Mouse (Mus musculus): ENCODE results near the gene Vti1a.

Gene Vti1a

DNA sequence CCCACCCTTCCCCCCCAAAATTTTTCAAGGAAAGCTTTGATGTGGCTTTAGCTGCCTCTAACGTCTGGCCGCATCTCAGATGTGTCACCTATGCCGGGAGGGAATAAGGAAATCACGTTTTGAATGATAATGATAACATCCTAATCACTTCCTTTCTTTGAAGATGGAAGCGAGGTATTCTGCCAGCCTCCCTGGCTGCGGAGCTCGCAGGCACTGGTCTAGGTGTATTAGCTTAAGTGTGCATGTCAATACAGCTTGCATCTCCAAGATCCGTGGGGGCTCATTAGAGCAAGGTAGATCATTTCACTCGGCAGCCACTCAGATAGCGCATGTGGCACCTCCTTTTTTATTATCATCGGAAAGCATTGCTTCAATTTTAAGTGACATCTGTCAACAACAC, 74.2 kb downstream of the Vti1a start:
- no peaks in the 10 kb centered on the region for H3K27me3 ChIP-seq (ENCODE audit: insufficient read depth, low read length)
- H3K36me3 ChIP-seq (ENCODE audit: insufficient read depth, low read length) = no peaks in the 10 kb centered on the region
- TF ChIP-seq CTCF (conservative IDR thresholded peaks at IDR 0.05; ENCODE audit: low read length) (no peak), POU5F1 (IDR thresholded peaks at IDR 0.05; ENCODE audit: borderline replicate concordance, low read length) (no peak), NANOG (IDR thresholded peaks at IDR 0.05; ENCODE audit: borderline replicate concordance, low read length) (no peak)
- 0 out of 2 replicates have a peak, but pooled peaks cover under 1% of the 10 kb centered on the region for H3K4me1 ChIP-seq (replicated peaks; ENCODE audit: low read depth, low read length)
- no peak overlapping the region for H3K4me3 ChIP-seq (replicated peaks; ENCODE audit: low read length)
- H3K9me3 ChIP-seq (ENCODE audit: low read length) = no peaks in the 10 kb centered on the region

DNA sequence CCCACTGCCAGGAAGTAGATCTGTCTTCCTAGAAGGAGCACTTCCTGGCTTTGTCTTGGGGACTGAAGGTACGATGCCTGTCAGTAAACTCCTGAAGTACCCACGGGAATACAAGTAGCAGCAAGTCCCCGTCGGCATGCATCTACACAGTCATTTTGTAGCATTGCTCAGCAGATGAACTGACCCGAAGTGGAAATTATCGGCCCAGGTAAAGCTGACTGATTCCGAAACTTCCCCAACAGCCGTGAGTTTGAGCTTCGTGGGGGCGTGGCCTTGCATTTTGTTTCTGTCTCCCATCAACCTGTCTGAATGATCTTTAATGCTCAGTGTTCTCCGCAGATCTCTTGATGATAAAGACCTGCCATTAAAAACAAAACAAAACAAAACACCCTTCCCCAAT, 85.5 kb downstream of the Vti1a start:
- Histone ChIP-seq H3K4me3 (replicated peaks; ENCODE audit: low read length) (no peak overlapping the region), H3K27me3 (ENCODE audit: insufficient read depth, low read length) (no peaks in the 10 kb centered on the region), H3K36me3 (ENCODE audit: insufficient read depth, low read length) (no peaks in the 10 kb centered on the region), H3K4me1 (replicated peaks; ENCODE audit: low read depth, low read length) (no peaks in the 10 kb centered on the region), H3K9me3 (ENCODE audit: low read length) (no peaks in the 10 kb centered on the region)
- TF ChIP-seq CTCF (conservative IDR thresholded peaks at IDR 0.05; ENCODE audit: low read length) (no peak), POU5F1 (IDR thresholded peaks at IDR 0.05; ENCODE audit: borderline replicate concordance, low read length) (no peak), NANOG (IDR thresholded peaks at IDR 0.05; ENCODE audit: borderline replicate concordance, low read length) (no peak)

DNA sequence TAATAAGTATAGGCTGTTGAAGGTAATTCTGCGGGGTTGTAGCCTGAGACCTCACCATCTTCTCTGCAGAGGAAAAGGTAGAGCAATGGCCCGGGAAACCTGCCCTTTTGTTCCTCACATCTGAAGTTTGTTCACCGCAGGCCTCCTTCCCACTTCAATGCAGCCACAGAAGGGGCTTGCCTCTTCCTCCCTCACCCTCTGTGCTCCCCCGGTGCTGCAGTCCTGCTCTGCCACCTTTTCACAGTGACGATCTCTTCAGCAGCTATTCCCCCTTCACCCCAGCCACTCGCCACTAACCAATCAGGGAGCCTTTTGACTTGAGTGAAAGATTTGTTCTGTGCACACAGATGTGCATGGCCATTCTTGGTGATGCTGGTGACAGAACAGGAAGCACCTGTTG, 92.4 kb downstream of the Vti1a start:
- Histone ChIP-seq H3K9me3 (ENCODE audit: low read length) (no peaks in the 10 kb centered on the region), H3K27me3 (ENCODE audit: insufficient read depth, low read length) (no peaks in the 10 kb centered on the region), H3K36me3 (ENCODE audit: insufficient read depth, low read length) (no peaks in the 10 kb centered on the region), H3K4me1 (replicated peaks; ENCODE audit: low read depth, low read length) (no peaks in the 10 kb centered on the region), H3K4me3 (replicated peaks; ENCODE audit: low read length) (no peak overlapping the region)
- TF ChIP-seq NANOG (IDR thresholded peaks at IDR 0.05; ENCODE audit: borderline replicate concordance, low read length) (no peak), POU5F1 (IDR thresholded peaks at IDR 0.05; ENCODE audit: borderline replicate concordance, low read length) (no peak), CTCF (conservative IDR thresholded peaks at IDR 0.05; ENCODE audit: low read length) (no peak)

DNA sequence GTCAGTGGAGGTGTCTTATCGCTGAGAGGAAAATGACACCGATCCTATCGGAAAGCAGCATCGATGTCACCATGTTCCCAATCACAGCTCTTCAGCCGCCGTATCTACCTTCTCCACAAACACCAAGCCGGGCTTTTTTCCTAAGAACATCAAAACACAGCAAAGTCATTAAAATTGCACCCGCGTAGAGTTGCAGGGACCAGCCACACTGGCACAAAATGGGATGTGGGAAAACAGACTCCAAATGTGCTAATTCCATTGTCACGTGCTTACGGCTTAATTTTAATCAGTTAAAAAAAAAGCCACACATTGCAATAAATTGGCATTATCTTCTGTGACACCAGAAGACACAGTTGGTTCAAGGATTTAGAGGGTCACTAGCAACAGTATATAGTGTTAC, 95.3 kb downstream of the Vti1a start:
- TF ChIP-seq CTCF (conservative IDR thresholded peaks at IDR 0.05; ENCODE audit: low read length) (no peak), POU5F1 (IDR thresholded peaks at IDR 0.05; ENCODE audit: borderline replicate concordance, low read length) (no peak), NANOG (IDR thresholded peaks at IDR 0.05; ENCODE audit: borderline replicate concordance, low read length) (no peak)
- Histone ChIP-seq H3K4me3 (replicated peaks; ENCODE audit: low read length) (no peak overlapping the region), H3K4me1 (replicated peaks; ENCODE audit: low read depth, low read length) (no peaks in the 10 kb centered on the region)

DNA sequence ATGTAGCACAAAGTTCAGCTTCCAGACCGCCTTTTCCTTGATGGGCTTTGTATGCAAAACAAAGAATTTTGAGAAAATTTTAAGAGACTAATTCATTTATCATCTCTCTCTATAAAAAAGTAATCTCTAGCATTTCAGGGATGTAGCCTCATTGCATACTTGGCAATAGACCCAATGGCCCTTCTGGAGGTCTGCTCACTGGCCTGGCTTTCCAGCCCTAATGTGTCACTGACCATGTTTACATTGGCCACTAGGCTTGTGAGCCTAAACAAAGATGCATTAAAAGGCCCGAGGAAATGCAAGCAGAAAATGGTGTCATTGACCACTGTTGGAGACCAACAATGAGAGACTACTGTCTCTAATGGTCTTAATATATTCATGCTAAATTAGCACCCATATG, 95.8 kb downstream of the Vti1a start:
- Histone ChIP-seq H3K4me3 (replicated peaks; ENCODE audit: low read length) (no peak overlapping the region), H3K36me3 (ENCODE audit: insufficient read depth, low read length) (no peaks in the 10 kb centered on the region), H3K4me1 (replicated peaks; ENCODE audit: low read depth, low read length) (no peaks in the 10 kb centered on the region), H3K27me3 (ENCODE audit: insufficient read depth, low read length) (no peaks in the 10 kb centered on the region), H3K9me3 (ENCODE audit: low read length) (peaks cover 3% of the 10 kb centered on the region; the same call in 1 of the 2 replicates)
- no peak for TF ChIP-seq NANOG (IDR thresholded peaks at IDR 0.05; ENCODE audit: borderline replicate concordance, low read length)
- TF ChIP-seq CTCF (conservative IDR thresholded peaks at IDR 0.05; ENCODE audit: low read length) = no peak
- no peak for TF ChIP-seq POU5F1 (IDR thresholded peaks at IDR 0.05; ENCODE audit: borderline replicate concordance, low read length)

More for the DNA sequence above, 95.3 kb downstream of the Vti1a start:
- no peaks in the 10 kb centered on the region for H3K36me3 ChIP-seq (ENCODE audit: insufficient read depth, low read length)
- H3K9me3 ChIP-seq (ENCODE audit: low read length) = peaks cover 3% of the 10 kb centered on the region; the same call in 1 of the 2 replicates
- H3K27me3 ChIP-seq (ENCODE audit: insufficient read depth, low read length) = no peaks in the 10 kb centered on the region

DNA sequence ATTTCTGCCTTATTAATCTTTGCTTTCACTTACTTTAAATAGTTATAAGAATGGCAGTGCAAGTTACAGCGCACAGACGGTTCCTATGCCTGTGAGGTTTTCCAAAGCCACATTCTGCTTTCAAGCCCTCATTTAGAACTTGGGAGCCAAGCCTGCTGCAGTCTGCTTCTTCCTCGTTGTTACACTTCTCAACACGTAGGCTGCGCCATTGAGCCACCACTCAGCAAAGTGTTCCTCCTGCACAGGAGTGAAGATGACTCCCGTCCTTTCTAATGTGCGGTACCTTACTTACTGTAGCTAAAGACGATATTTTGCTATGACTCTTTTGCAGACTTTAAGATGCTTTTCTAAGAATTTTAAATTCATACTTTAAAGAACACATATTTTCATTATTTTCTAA, 98.0 kb downstream of the Vti1a start:
- Histone ChIP-seq H3K4me3 (replicated peaks; ENCODE audit: low read length) (no peak overlapping the region), H3K9me3 (ENCODE audit: low read length) (peaks cover 3% of the 10 kb centered on the region; the same call in 1 of the 2 replicates), H3K4me1 (replicated peaks; ENCODE audit: low read depth, low read length) (peaks cover 17% of the 10 kb centered on the region), H3K36me3 (ENCODE audit: insufficient read depth, low read length) (no peaks in the 10 kb centered on the region), H3K27me3 (ENCODE audit: insufficient read depth, low read length) (no peaks in the 10 kb centered on the region)
- TF ChIP-seq CTCF (conservative IDR thresholded peaks at IDR 0.05; ENCODE audit: low read length) (peak; percentile 30), NANOG (IDR thresholded peaks at IDR 0.05; ENCODE audit: borderline replicate concordance, low read length) (no peak)

DNA sequence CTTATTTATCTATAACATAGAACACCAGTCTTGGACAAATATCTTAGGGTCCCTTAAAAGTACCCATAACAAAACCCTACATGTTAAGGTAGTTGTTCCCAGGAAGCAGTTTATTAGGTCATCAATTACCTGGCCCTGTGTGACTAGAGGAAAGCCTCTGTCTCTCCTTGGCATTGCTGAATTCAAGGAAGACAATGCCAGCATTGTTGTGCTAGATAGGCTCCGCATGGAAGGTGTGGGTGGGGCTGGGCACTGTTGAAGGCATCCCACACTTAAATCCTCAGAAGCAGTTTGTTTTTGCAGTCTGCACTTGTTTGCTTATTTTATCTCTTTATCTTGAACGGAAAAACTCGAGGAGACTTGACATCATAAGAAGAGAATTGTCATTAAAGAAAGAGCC, 102.7 kb downstream of the Vti1a start:
- Histone ChIP-seq H3K9me3 (ENCODE audit: low read length) (peaks cover 3% of the 10 kb centered on the region; the same call in 1 of the 2 replicates), H3K27me3 (ENCODE audit: insufficient read depth, low read length) (no peaks in the 10 kb centered on the region), H3K4me1 (replicated peaks; ENCODE audit: low read depth, low read length) (peaks cover 39% of the 10 kb centered on the region), H3K4me3 (replicated peaks; ENCODE audit: low read length) (no peak overlapping the region), H3K36me3 (ENCODE audit: insufficient read depth, low read length) (no peaks in the 10 kb centered on the region)
- TF ChIP-seq CTCF (conservative IDR thresholded peaks at IDR 0.05; ENCODE audit: low read length) = no peak
- TF ChIP-seq NANOG (IDR thresholded peaks at IDR 0.05; ENCODE audit: borderline replicate concordance, low read length) = peak; percentile 28; the same call in 1 of the 2 replicates

DNA sequence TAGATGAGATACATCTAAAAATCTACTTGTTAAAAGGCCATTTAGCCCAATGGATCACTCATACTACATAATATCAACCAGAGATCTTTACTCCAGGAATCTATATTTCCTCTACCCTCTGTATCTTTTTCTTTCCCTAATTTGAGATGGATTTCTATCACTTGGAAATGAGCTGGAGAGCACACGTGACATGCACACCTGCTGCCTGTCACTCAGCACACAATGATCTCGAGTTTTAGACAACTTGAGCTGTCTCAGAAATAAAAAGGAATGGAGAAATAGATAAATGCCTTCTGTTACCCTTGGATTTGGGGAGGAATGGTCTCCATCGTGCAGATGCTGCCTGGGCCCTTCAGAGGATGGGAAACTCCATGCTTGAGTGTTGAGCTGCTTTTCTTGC, 103.9 kb downstream of the Vti1a start:
- no peak overlapping the region for H3K4me3 ChIP-seq (replicated peaks; ENCODE audit: low read length)
- H3K36me3 ChIP-seq (ENCODE audit: insufficient read depth, low read length) = no peaks in the 10 kb centered on the region
- no peaks in the 10 kb centered on the region for H3K9me3 ChIP-seq (ENCODE audit: low read length)
- peaks cover 39% of the 10 kb centered on the region for H3K4me1 ChIP-seq (replicated peaks; ENCODE audit: low read depth, low read length)
- TF ChIP-seq CTCF (conservative IDR thresholded peaks at IDR 0.05; ENCODE audit: low read length) = no peak
- TF ChIP-seq POU5F1 (IDR thresholded peaks at IDR 0.05; ENCODE audit: borderline replicate concordance, low read length) = no peak
- no peak for TF ChIP-seq NANOG (IDR thresholded peaks at IDR 0.05; ENCODE audit: borderline replicate concordance, low read length)
- H3K27me3 ChIP-seq (ENCODE audit: insufficient read depth, low read length) = no peaks in the 10 kb centered on the region

DNA sequence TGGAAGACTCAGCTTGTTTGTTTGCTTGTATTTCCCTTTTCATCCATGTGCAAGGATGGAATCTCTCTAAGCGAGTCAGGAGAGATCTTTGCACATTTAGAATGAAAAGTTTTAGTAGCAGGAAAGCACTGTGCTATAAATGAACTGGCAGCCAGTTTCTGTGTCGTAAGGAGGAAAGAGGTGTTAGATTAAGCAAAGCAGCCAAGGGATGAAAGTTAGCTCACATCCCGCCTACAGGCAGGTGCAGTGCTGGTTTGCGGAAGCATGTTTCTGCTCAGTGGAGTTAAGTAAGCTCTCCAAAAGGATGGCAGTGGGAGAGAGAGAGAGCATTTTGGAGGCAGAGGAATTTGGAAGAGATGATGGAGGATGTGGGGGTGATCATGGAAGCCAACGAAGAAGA, 105.7 kb downstream of the Vti1a start:
- H3K4me3 ChIP-seq (replicated peaks; ENCODE audit: low read length) = peak overlapping the region; percentile 29; the same call in 1 of the 2 replicates
- H3K4me1 ChIP-seq (replicated peaks; ENCODE audit: low read depth, low read length) = peaks cover 39% of the 10 kb centered on the region
- no peaks in the 10 kb centered on the region for H3K27me3 ChIP-seq (ENCODE audit: insufficient read depth, low read length)
- TF ChIP-seq POU5F1 (IDR thresholded peaks at IDR 0.05; ENCODE audit: borderline replicate concordance, low read length) (no peak), NANOG (IDR thresholded peaks at IDR 0.05; ENCODE audit: borderline replicate concordance, low read length) (no peak), CTCF (conservative IDR thresholded peaks at IDR 0.05; ENCODE audit: low read length) (no peak)
- no peaks in the 10 kb centered on the region for H3K9me3 ChIP-seq (ENCODE audit: low read length)
- no peaks in the 10 kb centered on the region for H3K36me3 ChIP-seq (ENCODE audit: insufficient read depth, low read length)
